Mouse (Mus musculus) heart, embryonic 10.5 days (tissue): ENCODE results near the gene Lekr1. TPM values are rescaled to one million over a fixed set of nuclear protein-coding genes. Genes with fewer than 3 reads are reported as not detected.

Source experiments
- DNase-seq: peaks from one replicate; pipeline ENCODE4 v3.0.0-alpha.2; 2017; ENCODE audit warnings: low spot score
- H3K27ac ChIP-seq: fragments of 300-500 bp; sonication (generic); 2 replicates; pipeline ENCODE4 v1.5.1; 2016; ENCODE audit warnings: mild to moderate bottlenecking
- H3K27me3 ChIP-seq: fragments of 300-500 bp; sonication (generic); 2 replicates; pipeline ENCODE4 v1.6.1; 2016; ENCODE audit warnings: mild to moderate bottlenecking; ENCODE audit not compliant: poor library complexity, insufficient read depth, severe bottlenecking
- H3K36me3 ChIP-seq: fragments of 300-500 bp; sonication (generic); 2 replicates; pipeline ENCODE4 v1.6.1; 2016; ENCODE audit warnings: mild to moderate bottlenecking, moderate library complexity
- H3K4me1 ChIP-seq: fragments of 300-500 bp; sonication (generic); 2 replicates; pipeline ENCODE4 v1.6.1; 2016; ENCODE audit warnings: mild to moderate bottlenecking
- H3K4me3 ChIP-seq: fragments of 300-500 bp; sonication (generic); 2 replicates; pipeline ENCODE4 v1.5.1; 2016; ENCODE audit warnings: mild to moderate bottlenecking, moderate library complexity
- H3K9me3 ChIP-seq: fragments of 300-500 bp; sonication (generic); 2 replicates; pipeline ENCODE4 v1.6.1; 2016; ENCODE audit warnings: mild to moderate bottlenecking, moderate library complexity
- WGBS: fragments of 180-500 bp; shearing (Covaris S2); methylation state at CpG from one replicate; pipeline ENCODE4 v1.1.7; 2016; 5-methylcytosine and 5-hydroxymethylcytosine counted together
- microRNA-seq: library from miRNA; unstranded; fragments of <30 nt; microRNA quantifications from one replicate; pipeline ENCODE4, GENCODE M21; 2017
- polyA plus RNA-seq: library from polyadenylated mRNA; unstranded; fragments of >200 nt; fragmentation: Nextera tagmentation; extraction: Ambion mirVana; gene quantifications from 2 replicates; pipeline ENCODE4 v1.2.1, GENCODE M21; 2016

The Lekr1 gene
- polyA plus RNA-seq, 1 experiment from 2014 or later = 5.3 TPM

GRCm38 (mm10) chr3:65873093-65873830 is 207.2 kb downstream of the Lekr1 start:
- Histone ChIP-seq H3K4me3 (no peak overlapping the region), H3K36me3 (no peaks in the 10 kb centered on the region), H3K9me3 (no peaks in the 10 kb centered on the region), H3K4me1 (peaks cover 41% of the 10 kb centered on the region), H3K27me3 (no peaks in the 10 kb centered on the region), H3K27ac (no peak overlapping the region)
- WGBS = 68% methylated on average over 13 of the region's 13 CpGs
- DNase-seq = no peak

Small RNA genes lying within 50 kb of the gene (microRNA-seq; reads per million reads assigned to microRNA genes)
- not detected for gene Mir8120

Other genes with a start within 250 kb of the Lekr1 start
- 36.3 and 51.3 TPM in 2 replicates for gene Tiparp, start 137.8 kb upstream of the Lekr1 start, polyA plus RNA-seq